Mouse (Mus musculus) brain, embryonic 14.5 days (tissue): ENCODE measurements around the gene Stox2. TPM values are rescaled to one million over a fixed set of nuclear protein-coding genes. Genes with fewer than 3 reads are reported as not detected.
A peak's percentile ranks its signal among the peaks of the same experiment; 100 is the strongest.

Experiments
- DNase-seq: peaks from one replicate; pipeline ENCODE4 v3.0.0-alpha.2; 2011; ENCODE audit warnings: low read depth
- CTCF ChIP-seq: fragments of 200-500 bp; IDR thresholded peaks from 2 replicates; pipeline ENCODE4 v1.5.1; 2012; ENCODE audit warnings: inconsistent platforms, mild to moderate bottlenecking, moderate library complexity, borderline replicate concordance; ENCODE audit not compliant: insufficient read depth, insufficient read length; ENCODE audit errors: extremely low read depth
- POLR2A ChIP-seq: fragments of 200-500 bp; IDR thresholded peaks from 2 replicates; pipeline ENCODE4 v1.6.1; 2012; ENCODE audit warnings: mild to moderate bottlenecking, inconsistent platforms, borderline replicate concordance; ENCODE audit not compliant: poor library complexity, insufficient read depth, insufficient read length, severe bottlenecking; ENCODE audit errors: extremely low read depth
- polyA plus RNA-seq: library from polyadenylated mRNA; depleted of rRNA; stranded (reverse); fragments of >200 nt; gene quantifications from 2 replicates; pipeline ENCODE4 v1.2.3, GENCODE M21; 2012

Stox2 gene
- polyA plus RNA-seq, 1 experiment = 44.9 TPM

- no peak for TF ChIP-seq CTCF
- TF ChIP-seq POLR2A = no peak
- no peak for DNase-seq
These were observed 138.0 kb downstream of the Stox2 start for GRCm38 (mm10) chr8:47308176-47308575.

- TF ChIP-seq POLR2A (no peak), CTCF (no peak)
- no peak for DNase-seq
These were observed 139.8 kb downstream of the Stox2 start for GRCm38 (mm10) chr8:47306372-47306771.

- DNase-seq = no peak
- no peak for TF ChIP-seq CTCF
- no peak for TF ChIP-seq POLR2A
These were observed 140.3 kb downstream of the Stox2 start for GRCm38 (mm10) chr8:47305880-47306279.

- no peak for DNase-seq
- TF ChIP-seq POLR2A (no peak), CTCF (no peak)
These were observed 147.7 kb downstream of the Stox2 start for GRCm38 (mm10) chr8:47298460-47298859.

GRCm38 (mm10) chr8:47289641-47290040 lies 156.5 kb downstream of the Stox2 start:
- peak; percentile 88 for DNase-seq
- TF ChIP-seq CTCF = no peak
- TF ChIP-seq POLR2A = no peak

GRCm38 (mm10) chr8:47288866-47289541 lies 157.2 kb downstream of the Stox2 start:
- DNase-seq = peak; percentile 91
- peak; percentile 53 for TF ChIP-seq POLR2A
- no peak for TF ChIP-seq CTCF

GRCm38 (mm10) chr8:47288131-47288865 lies 157.9 kb downstream of the Stox2 start:
- TF ChIP-seq POLR2A (0 out of 2 replicates have a peak, but pooled peaks have one; percentile 25), CTCF (no peak)
- peak; percentile 94 for DNase-seq

- peak; percentile 76 for DNase-seq
- no peak for TF ChIP-seq CTCF
- 0 out of 2 replicates have a peak, but pooled peaks have one; percentile 1 for TF ChIP-seq POLR2A
These were observed 158.5 kb downstream of the Stox2 start for GRCm38 (mm10) chr8:47287641-47288130.

- DNase-seq = peak; percentile 83
- TF ChIP-seq CTCF (no peak), POLR2A (0 out of 2 replicates have a peak, but pooled peaks have one; percentile 3)
These were observed 159.0 kb downstream of the Stox2 start for GRCm38 (mm10) chr8:47287201-47287621.

GRCm38 (mm10) chr8:47286081-47286700 lies 160.0 kb downstream of the Stox2 start:
- TF ChIP-seq POLR2A (no peak), CTCF (no peak)
- DNase-seq = peak; percentile 40

- TF ChIP-seq POLR2A (no peak), CTCF (no peak)
- peak; percentile 75 for DNase-seq
These were observed 160.7 kb downstream of the Stox2 start for GRCm38 (mm10) chr8:47285435-47285834.
